Mouse (Mus musculus) naive thymus-derived CD4-positive, alpha-beta T cell, adult 2 months (primary cell): ENCODE results near the gene Map4k2.
A peak's percentile ranks its signal among the peaks of the same experiment; 100 is the strongest.

ENCODE experiments used
- DNase-seq: peaks from one replicate; pipeline ENCODE4 v3.0.0-alpha.2; 2011; ENCODE audit warnings: low read depth

Gene Map4k2

DNA sequence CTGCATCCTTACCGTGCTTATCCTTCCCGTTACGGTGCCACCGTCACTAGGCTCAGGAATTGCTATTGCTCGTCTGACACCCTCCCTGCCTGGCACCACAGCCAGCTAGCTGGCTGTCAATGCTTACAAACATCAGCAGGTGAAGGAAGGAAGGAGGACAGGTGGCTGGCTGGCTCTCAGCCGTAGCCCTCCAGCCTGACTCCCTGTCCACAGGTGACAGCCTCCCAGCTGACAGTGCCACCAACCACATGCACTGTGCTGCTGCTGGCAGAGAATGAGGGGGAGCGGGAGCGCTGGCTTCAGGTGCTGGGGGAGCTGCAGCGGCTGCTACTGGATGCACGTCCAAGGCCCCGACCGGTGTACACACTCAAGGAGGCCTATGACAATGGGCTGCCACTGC lies 22.8 kb upstream of the Map4k2 start:
- no peak for DNase-seq

DNA sequence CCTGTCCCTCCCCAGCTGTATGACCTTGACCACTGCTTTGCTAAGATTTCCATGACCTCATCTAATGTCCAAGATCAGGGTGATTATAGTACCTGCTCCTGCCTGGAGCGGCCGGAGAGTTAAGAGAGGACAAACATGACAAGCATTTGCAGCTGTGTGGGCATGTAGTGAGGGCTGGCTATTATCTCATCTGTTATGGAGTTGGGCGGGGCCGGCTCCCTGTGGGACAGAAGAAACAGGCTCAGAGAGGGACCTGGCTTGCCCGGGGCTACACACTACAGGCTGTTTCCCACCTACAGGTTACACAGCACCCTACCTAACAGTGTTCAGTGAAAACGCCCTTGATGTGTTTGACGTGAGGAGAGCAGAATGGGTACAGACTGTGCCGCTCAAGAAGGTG lies 19.6 kb upstream of the Map4k2 start:
- no peak for DNase-seq

GRCm38 (mm10) chr19:6321786-6322621 lies 18.9 kb upstream of the Map4k2 start:
- DNase-seq, result no peak

DNA sequence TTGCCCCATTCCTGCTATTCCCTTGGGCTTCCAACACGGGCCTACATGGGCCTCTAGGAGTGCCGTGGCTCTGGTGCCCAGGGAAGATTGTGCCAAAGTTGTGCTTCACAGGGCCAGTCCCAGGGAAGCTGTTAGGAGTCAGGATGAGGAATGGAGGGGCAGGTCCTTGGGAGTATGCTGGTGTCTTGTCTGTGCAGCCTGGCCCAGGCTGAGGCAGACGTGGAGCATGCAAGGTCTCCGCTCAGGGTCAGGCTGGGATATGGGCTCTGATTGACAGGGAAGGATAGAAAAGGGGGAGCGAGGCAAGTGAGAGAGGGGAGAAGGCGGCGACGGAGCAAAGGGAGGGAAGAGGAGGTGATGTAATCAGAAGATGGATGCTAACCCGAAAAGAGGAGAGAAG lies 16.2 kb upstream of the Map4k2 start:
- no peak for DNase-seq

DNA sequence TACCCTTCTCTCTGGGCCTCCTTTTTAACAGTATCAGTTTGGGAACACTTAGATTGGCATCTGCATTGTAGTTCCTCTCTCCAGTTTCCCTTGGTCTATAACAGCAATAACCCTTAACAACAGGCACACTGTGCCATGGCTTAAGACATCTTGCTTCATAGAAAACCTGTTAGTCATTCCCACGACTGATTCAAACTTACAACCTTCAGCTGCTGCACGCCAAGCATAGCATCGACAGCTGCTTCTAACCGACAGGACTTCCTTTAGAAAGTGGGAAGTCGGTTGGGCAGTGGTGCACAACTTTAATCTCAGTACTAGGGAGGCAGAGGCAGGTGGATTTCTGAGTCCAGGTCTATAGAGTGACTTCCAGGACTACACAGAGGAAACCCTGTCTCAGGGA lies 9.8 kb upstream of the Map4k2 start:
- no peak for DNase-seq

DNA sequence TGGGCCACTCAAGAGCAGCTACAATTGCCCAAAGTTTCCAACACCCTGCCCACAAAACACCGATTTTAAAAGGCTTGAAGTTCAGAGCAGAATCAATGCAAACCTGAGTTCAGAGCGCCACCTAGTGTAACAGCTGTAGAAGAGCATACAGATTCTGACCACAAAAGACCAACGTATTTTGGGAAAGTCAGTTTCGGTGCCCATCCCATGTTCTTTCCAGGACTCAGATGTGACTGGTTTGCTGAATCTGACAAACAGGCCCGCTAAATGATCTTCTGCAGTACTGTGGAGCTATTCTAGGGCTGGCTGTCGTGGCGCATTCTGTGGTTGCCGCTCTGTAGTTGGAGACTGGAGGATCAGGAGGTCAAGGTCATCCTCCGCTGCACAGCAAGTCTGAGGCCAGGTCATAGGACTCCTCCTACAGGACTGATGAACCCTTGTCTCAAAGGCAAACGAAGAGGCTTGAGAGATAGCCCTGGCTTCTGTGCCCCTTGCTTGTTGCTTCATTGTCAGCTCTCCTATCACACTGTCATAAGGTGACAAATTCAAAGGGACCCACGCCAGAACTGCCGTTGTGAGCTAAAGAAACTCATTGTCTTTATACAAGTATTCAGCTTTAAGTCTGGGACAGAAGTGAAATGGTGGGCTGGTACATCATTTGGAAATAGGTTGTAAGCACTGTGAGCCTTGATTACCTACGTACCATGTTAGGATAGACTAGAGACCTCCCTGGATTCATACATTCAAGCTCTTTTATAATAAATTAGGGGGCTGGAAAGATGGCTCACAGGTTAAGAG lies 9.0 kb upstream of the Map4k2 start:
- peak; percentile 88 for DNase-seq

GRCm38 (mm10) chr19:6333761-6334595 lies 7.0 kb upstream of the Map4k2 start:
- no peak for DNase-seq

DNA sequence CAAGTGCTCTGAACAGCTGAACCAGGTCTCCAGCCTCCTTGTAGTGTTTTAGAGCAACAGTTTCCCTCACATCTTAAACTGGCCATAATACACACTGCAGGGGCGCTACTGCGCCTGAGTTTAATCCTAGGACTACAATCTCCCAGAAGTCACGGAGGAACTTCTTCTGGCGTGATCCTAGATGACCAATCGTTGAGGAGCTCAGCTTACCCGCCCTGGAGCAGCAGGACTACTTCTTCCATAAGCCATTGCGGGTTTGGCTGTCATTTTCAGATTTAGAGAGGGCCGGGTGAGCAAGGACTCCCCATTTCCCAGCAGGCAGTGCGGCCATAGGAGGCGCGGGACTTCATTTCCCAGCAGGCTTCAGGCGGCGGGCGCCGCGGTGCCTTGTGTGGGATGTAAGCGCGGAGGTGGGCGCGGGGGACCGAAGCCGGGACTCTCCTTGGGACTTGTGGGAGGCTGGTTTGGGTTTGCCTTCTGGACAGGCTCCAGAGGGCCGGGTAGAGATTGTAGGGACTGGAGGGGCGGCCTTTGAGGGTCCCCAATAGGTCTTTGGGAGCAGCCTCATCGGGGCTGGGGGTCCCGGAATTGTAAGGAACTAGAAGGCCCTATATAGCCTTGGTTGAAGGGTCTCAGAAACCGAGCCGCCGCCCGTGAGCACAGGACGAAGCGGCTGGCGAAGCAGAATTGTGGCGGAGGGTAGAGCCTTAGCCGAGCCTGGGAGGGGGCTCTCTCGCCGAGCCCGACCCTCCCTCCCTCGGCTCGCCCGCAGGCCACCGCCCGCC lies 6.1 kb upstream of the Map4k2 start, which contains the start of gene Men1:
TSS of gene Men1 (plus strand) at position 307 of the 785 bp plus-strand sequence.
- peak; percentile 91 for DNase-seq

DNA sequence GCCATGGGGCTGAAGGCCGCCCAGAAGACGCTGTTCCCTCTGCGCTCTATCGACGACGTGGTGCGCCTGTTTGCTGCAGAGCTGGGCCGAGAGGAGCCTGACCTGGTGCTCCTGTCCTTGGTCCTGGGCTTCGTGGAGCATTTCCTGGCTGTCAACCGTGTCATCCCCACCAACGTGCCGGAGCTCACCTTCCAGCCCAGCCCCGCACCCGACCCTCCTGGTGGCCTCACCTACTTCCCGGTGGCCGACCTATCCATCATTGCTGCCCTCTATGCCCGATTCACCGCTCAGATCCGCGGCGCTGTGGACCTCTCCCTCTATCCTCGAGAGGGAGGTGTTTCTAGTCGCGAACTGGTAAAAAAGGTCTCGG lies 5.5 kb upstream of the Map4k2 start:
- DNase-seq, result peak; percentile 45

- no peak for DNase-seq
Observed at GRCm38 (mm10) chr19:6336920-6337319, 4.0 kb upstream of the Map4k2 start.

GRCm38 (mm10) chr19:6338171-6338570 lies 2.8 kb upstream of the Map4k2 start:
- DNase-seq, result no peak

GRCm38 (mm10) chr19:6338716-6339115 lies 2.2 kb upstream of the Map4k2 start:
- no peak for DNase-seq

DNA sequence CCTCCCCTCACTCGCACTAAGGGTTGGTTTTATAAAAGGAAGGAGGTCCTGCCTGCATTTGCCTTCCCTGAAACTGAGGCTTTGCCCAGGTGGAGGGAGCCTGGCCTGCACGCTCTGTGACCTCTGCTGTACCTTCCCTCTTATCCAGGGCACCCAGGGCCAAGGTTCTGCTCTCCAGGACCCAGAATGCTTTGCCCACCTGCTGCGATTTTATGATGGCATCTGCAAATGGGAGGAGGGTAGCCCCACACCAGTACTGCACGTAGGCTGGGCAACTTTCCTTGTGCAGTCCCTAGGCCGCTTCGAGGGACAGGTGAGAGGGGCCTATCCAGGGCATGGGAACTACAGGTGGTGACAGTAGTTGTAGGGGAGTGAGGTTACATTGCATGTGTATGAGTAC lies 1.7 kb upstream of the Map4k2 start:
- no peak for DNase-seq

DNA sequence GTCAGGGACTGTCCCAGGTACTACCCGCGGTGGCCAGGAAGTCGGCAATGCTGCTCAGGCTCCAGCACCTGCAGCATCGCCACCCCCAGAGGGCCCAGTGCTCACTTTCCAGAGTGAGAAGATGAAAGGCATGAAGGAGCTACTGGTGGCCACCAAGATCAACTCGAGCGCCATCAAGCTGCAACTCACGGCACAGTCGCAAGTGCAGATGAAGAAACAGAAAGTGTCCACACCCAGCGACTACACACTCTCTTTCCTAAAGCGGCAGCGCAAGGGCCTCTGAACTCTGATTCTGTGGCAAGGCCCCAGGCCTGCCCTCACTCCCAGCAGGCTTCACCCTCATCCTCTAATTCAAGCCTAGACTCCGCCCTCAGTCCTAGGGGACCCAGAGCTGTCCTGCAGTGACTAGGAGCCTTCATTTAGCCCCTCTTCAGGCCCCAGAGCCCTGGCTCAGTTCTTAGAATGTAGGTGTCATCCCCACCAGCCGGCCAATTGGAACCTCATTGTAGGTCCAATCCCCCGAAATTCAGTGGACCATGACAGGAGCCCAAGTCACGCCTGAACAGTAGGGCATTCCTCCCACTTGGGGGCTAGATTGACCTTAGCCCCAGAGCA lies 938 bp upstream of the Map4k2 start:
- peak; percentile 92 for DNase-seq

DNA sequence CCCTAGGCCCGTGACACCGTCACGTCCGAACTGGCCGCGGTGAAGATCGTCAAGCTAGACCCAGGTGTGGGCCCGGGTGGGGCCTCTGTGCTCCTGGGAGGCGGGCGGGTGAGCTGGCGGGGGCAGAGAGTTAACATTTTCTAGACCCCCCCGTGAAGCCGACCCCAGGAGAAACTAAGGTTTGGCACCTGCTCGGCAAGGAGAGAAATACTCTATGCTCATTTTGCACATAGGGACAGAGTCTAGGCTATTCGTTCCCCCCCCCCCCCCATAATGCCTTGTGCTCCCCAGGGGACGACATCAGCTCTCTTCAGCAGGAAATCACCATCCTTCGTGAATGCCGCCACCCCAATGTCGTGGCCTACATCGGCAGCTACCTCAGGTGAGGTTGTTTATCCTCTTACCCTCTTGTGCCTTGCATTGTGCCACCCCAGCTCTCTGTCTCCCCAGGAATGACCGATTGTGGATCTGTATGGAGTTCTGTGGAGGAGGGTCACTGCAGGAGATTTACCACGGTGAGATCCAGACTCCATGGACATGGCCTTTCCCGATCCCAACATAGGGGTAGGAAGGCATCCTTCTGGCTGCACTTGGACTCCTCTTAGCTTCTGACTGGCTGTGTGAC lies 630 bp downstream of the Map4k2 start:
- DNase-seq, result peak; percentile 64

GRCm38 (mm10) chr19:6342276-6342933 lies 1.5 kb downstream of the Map4k2 start:
- peak; percentile 35 for DNase-seq

- DNase-seq, result peak; percentile 46
Observed at GRCm38 (mm10) chr19:6343066-6343925, 2.4 kb downstream of the Map4k2 start.

DNA sequence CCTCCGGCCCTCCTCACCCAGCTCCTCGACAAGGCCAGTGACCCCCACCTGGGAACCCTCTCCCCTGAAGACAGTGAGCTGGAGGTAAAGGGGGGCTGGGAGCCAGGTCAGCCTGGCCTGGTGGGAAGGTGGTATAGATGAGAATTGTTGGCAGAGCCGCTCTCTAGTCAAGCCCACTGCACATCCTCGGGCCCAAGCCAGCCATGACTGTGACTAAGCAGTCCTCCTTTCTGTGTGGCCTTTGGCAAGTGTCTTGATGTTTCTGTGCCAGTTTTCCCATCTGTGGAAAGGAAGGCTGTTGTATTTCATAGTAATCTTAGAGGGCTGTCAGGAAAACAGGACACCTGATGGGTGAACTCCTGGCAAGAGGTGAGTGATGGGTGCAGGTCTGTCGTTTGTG lies 3.1 kb downstream of the Map4k2 start:
- DNase-seq, result peak; percentile 23

GRCm38 (mm10) chr19:6346023-6346422 lies 5.1 kb downstream of the Map4k2 start:
- DNase-seq, result no peak
